Mouse (Mus musculus) midbrain, postnatal 0 days (tissue): Measurements from ENCODE around the gene Efcc1. TPM values are rescaled to one million over a fixed set of nuclear protein-coding genes. Genes with fewer than 3 reads are reported as not detected.
A peak's percentile ranks its signal among the peaks of the same experiment; 100 is the strongest.

ENCODE experiments used
- ATAC-seq: fragments of 200-750 bp; cut with Nextera tagmentation; 2 replicates; pipeline ENCODE4 v1.8.0; 2017; ENCODE audit warnings: moderate number of reproducible peaks, mild to moderate bottlenecking, moderate TSS enrichment, moderate library complexity; ENCODE audit not compliant: low FRiP score
- DNase-seq: peaks from one replicate; pipeline ENCODE4 v3.0.0-alpha.2; 2015; ENCODE audit warnings: low spot score
- H3K27ac ChIP-seq: fragments of 300-500 bp; sonication (generic); 2 replicates; pipeline ENCODE4 v1.5.1; 2014; ENCODE audit warnings: low read depth, mild to moderate bottlenecking, low read length, mixed read lengths
- H3K27me3 ChIP-seq: fragments of 300-500 bp; sonication (generic); 2 replicates; pipeline ENCODE4 v1.6.1; 2014; ENCODE audit warnings: low read length, control low read depth, mixed read lengths; ENCODE audit not compliant: insufficient read depth
- H3K36me3 ChIP-seq: fragments of 300-500 bp; sonication (generic); 2 replicates; pipeline ENCODE4 v1.6.1; 2014; ENCODE audit warnings: low read length, control low read depth, mixed read lengths; ENCODE audit not compliant: insufficient read depth
- H3K4me1 ChIP-seq: fragments of 300-500 bp; sonication (generic); 2 replicates; pipeline ENCODE4 v1.6.1; 2014; ENCODE audit warnings: mild to moderate bottlenecking, control low read depth, antibody characterized with exemption, low read length, mixed read lengths; ENCODE audit not compliant: insufficient read depth
- H3K4me2 ChIP-seq: fragments of 300-500 bp; sonication (generic); 2 replicates; pipeline ENCODE4 v1.6.1; 2014; ENCODE audit warnings: low read depth, mild to moderate bottlenecking, low read length, mixed read lengths; ENCODE audit not compliant: poor library complexity, severe bottlenecking
- H3K4me3 ChIP-seq: fragments of 300-500 bp; sonication (generic); 2 replicates; pipeline ENCODE4 v1.5.1; 2014; ENCODE audit warnings: low read depth, mild to moderate bottlenecking, low read length, moderate library complexity
- H3K9ac ChIP-seq: fragments of 300-500 bp; sonication (generic); replicated peaks from 2 replicates; pipeline ENCODE4 v1.6.1; 2014; ENCODE audit warnings: mild to moderate bottlenecking, low read length, moderate library complexity, mixed read lengths; ENCODE audit not compliant: poor library complexity, severe bottlenecking
- H3K9me3 ChIP-seq: fragments of 300-500 bp; sonication (generic); 2 replicates; pipeline ENCODE4 v1.6.1; 2016; ENCODE audit warnings: low read length, control low read depth
- CTCF ChIP-seq: IDR thresholded peaks from 2 replicates; pipeline ENCODE4 v1.5.1; 2016; ENCODE audit warnings: antibody characterized with exemption, mild to moderate bottlenecking
- WGBS: fragments of 180-500 bp; shearing (Covaris S2); extraction: QIAGEN DNeasy Blood & Tissue Kit; methylation state at CpG from one replicate; pipeline ENCODE4 v1.1.7; 2014; 5-methylcytosine and 5-hydroxymethylcytosine counted together
- polyA plus RNA-seq: library from polyadenylated mRNA; unstranded; fragments of >200 nt; fragmentation: Nextera tagmentation; extraction: Ambion mirVana; gene quantifications from 2 replicates; pipeline ENCODE4 v1.2.1, GENCODE M21; 2015
- total RNA-seq: library from RNA; depleted of rRNA; stranded (reverse); fragments of >200 nt; gene quantifications from 2 replicates; pipeline ENCODE4 v1.2.3, GENCODE M21; 2014; rRNA removed

Gene Efcc1
- total RNA-seq (6.6 and 15.8 TPM in 2 replicates), polyA plus RNA-seq (8.7 and 11.2 TPM in 2 replicates)

GRCm38 (mm10) chr6:87730591-87731462, at the start of gene Efcc1:
Gene Efcc1, plus strand, starts transcription at chr6:87730869.
- Histone ChIP-seq H3K9me3 (no peaks in the 10 kb centered on the region), H3K4me1 (peaks cover 8% of the 10 kb centered on the region; the same call in 1 of the 2 replicates), H3K4me2 (peak within 1 kb of the TSS; percentile 95), H3K27ac (peak within 1 kb of the TSS; percentile 60), H3K9ac (peak within 1 kb of the TSS; percentile 71), H3K4me3 (peak within 1 kb of the TSS; percentile 53), H3K36me3 (no peaks in the 10 kb centered on the region), H3K27me3 (peaks cover 7% of the 10 kb centered on the region; the same call in 1 of the 2 replicates)
- ATAC-seq (peak; percentile 65), DNase-seq (peak; percentile 69)
- under 1% methylated on average over 84 of the region's 90 CpGs for whole genome bisulfite sequencing
- TF ChIP-seq CTCF, result no peak; the same call in 1 of the 2 replicates

- Histone ChIP-seq H3K27ac (peak overlapping the region; percentile 34; the same call in 1 of the 2 replicates), H3K4me2 (no peak overlapping the region), H3K9me3 (no peaks in the 10 kb centered on the region), H3K4me3 (no peak overlapping the region), H3K27me3 (no peaks in the 10 kb centered on the region), H3K36me3 (no peaks in the 10 kb centered on the region), H3K4me1 (no peaks in the 10 kb centered on the region), H3K9ac (no peak overlapping the region)
- 69% methylated on average over 3 of the region's 3 CpGs for WGBS
- TF ChIP-seq CTCF, result no peak
- DNase-seq (no peak), ATAC-seq (no peak)
Observed at GRCm38 (mm10) chr6:87695947-87696346, 34.7 kb upstream of the Efcc1 start.

- no peak for ATAC-seq
Observed at GRCm38 (mm10) chr6:87696544-87696943, 34.1 kb upstream of the Efcc1 start.

GRCm38 (mm10) chr6:87706246-87706645, 24.4 kb upstream of the Efcc1 start:
- H3K9ac ChIP-seq, result no peak overlapping the region
- no peak overlapping the region for H3K4me2 ChIP-seq
- H3K4me3 ChIP-seq, result no peak overlapping the region
- peak; percentile 52 for TF ChIP-seq CTCF
- no peak for DNase-seq
- no peaks in the 10 kb centered on the region for H3K27me3 ChIP-seq
- H3K36me3 ChIP-seq, result no peaks in the 10 kb centered on the region
- H3K4me1 ChIP-seq, result no peaks in the 10 kb centered on the region
- no peak for ATAC-seq
- WGBS, result 40% methylated on average over 3 of the region's 3 CpGs
- H3K27ac ChIP-seq, result no peak overlapping the region
- H3K9me3 ChIP-seq, result no peaks in the 10 kb centered on the region

More at GRCm38 (mm10) chr6:87696544-87696943, 34.1 kb upstream of the Efcc1 start:
- no peak overlapping the region for H3K4me2 ChIP-seq
- WGBS, result 61% methylated on average over 4 of the region's 4 CpGs
- H3K27ac ChIP-seq, result no peak overlapping the region
- H3K27me3 ChIP-seq, result no peaks in the 10 kb centered on the region
- no peaks in the 10 kb centered on the region for H3K36me3 ChIP-seq
- peak; percentile 15 for DNase-seq
- TF ChIP-seq CTCF, result no peak
- H3K9ac ChIP-seq, result no peak overlapping the region
- no peaks in the 10 kb centered on the region for H3K9me3 ChIP-seq
- H3K4me1 ChIP-seq, result no peaks in the 10 kb centered on the region
- H3K4me3 ChIP-seq, result no peak overlapping the region

- no peak for TF ChIP-seq CTCF
- Histone ChIP-seq H3K27ac (no peak overlapping the region), H3K4me2 (no peak overlapping the region), H3K4me1 (no peaks in the 10 kb centered on the region), H3K4me3 (no peak overlapping the region), H3K9ac (no peak overlapping the region), H3K27me3 (no peaks in the 10 kb centered on the region), H3K9me3 (no peaks in the 10 kb centered on the region), H3K36me3 (no peaks in the 10 kb centered on the region)
- 80% methylated on average over 4 of the region's 4 CpGs for WGBS
- no peak for ATAC-seq
- no peak for DNase-seq
Observed at GRCm38 (mm10) chr6:87712311-87712710, 18.4 kb upstream of the Efcc1 start.

- ATAC-seq (no peak), DNase-seq (no peak)
- Histone ChIP-seq H3K4me3 (no peak overlapping the region), H3K27me3 (no peaks in the 10 kb centered on the region), H3K9me3 (no peaks in the 10 kb centered on the region), H3K9ac (no peak overlapping the region), H3K27ac (no peak overlapping the region), H3K4me2 (no peak overlapping the region), H3K36me3 (no peaks in the 10 kb centered on the region), H3K4me1 (no peaks in the 10 kb centered on the region)
- WGBS, result 86% methylated on average over 4 of the region's 4 CpGs
- no peak for TF ChIP-seq CTCF
Observed at GRCm38 (mm10) chr6:87714091-87714490, 16.6 kb upstream of the Efcc1 start.
